ENCODE assay signal across 9 mouse cellular contexts in genomic region chr8:84039050-84039449, GRCm38 (mm10). TPM values are rescaled to one million over a fixed set of nuclear protein-coding genes. Genes with fewer than 3 reads are reported as not detected.
A peak's percentile ranks its signal among the peaks of the same experiment; 100 is the strongest.
DNase-seq lines count a peak whose midpoint lies in the region; ATAC-seq and TF ChIP-seq lines count a peak whose summit lies in the region.
"Had no signal": no experiment of that assay in that cellular context is flagged by ENCODE, and none has a peak within 500 bp of the region (broad histone marks: within the 10 kb centered on the region; RNA-seq: fewer than 3 reads in every experiment).

No protein-coding gene starts in this region.

- no peak overlapping the region for H3K4me2 ChIP-seq in liver, embryonic 12.5 days
- H3K4me2 ChIP-seq in forebrain, postnatal 0 days (ENCODE audit: low read depth) = no peak overlapping the region
- no peak overlapping the region for H3K4me2 ChIP-seq in liver, embryonic 14.5 days (ENCODE audit: low read depth)
- H3K4me2 ChIP-seq: embryonic facial prominence, embryonic 15.5 days had no signal

- DNase-seq in liver = peak; percentile 66
- DNase-seq in cerebellum, adult 11 months = peak; percentile 61
- peak; percentile 90 for DNase-seq in forebrain, postnatal 0 days
- peak; percentile 82 for DNase-seq in kidney, adult 9 months
- peak; percentile 33 to 54 (median 41) for DNase-seq in liver, embryonic 14.5 days (ENCODE audit: low read depth in 3 of 3, low spot score in 3 of 3)
- DNase-seq in thymus, adult 2 months = peak; percentile 81

- WGBS in liver, embryonic 12.5 days (ENCODE audit: insufficient replicate concordance) = 7% methylated on average over 5 of the region's 5 CpGs
- WGBS in forebrain, postnatal 0 days = 5% methylated on average over 5 of the region's 5 CpGs
- 2% methylated on average over 5 of the region's 5 CpGs for WGBS in liver, embryonic 14.5 days (ENCODE audit: insufficient replicate concordance)
- 4% methylated on average over 5 of the region's 5 CpGs for WGBS in olfactory bulb, adult 2 months
- 27% methylated on average over 5 of the region's 5 CpGs for WGBS in thymus, adult 2 months

- H3K4me3 ChIP-seq in liver, embryonic 12.5 days = no peak overlapping the region
- no peak overlapping the region for H3K4me3 ChIP-seq in forebrain, postnatal 0 days (ENCODE audit: low read depth, low read length)
- H3K4me3 ChIP-seq in liver, embryonic 14.5 days (ENCODE audit: insufficient read depth in 1 of 2, low read depth in 2 of 2, low read length in 2 of 2) = no peak overlapping the region
- H3K4me3 ChIP-seq in olfactory bulb, adult 2 months (ENCODE audit: insufficient read depth, low read depth, low read length) = no peak overlapping the region
- no peak overlapping the region for H3K4me3 ChIP-seq in thymus, adult 2 months (ENCODE audit: control insufficient read depth, insufficient read depth, low read length)
- H3K4me3 ChIP-seq: embryonic facial prominence, embryonic 15.5 days had no signal

- ATAC-seq in liver, embryonic 12.5 days = no peak
- ATAC-seq in forebrain, postnatal 0 days = peak; percentile 50; the same call in 1 of the 2 replicates
- no peak for ATAC-seq in liver, embryonic 14.5 days (ENCODE audit: insufficient read depth)

- TF ChIP-seq EP300 in liver, embryonic 14.5 days (IDR thresholded peaks at IDR 0.05; ENCODE audit: low read depth) = no peak

- H3K9ac ChIP-seq in liver, embryonic 12.5 days = no peak overlapping the region
- no peak overlapping the region for H3K9ac ChIP-seq in forebrain, postnatal 0 days
- H3K9ac ChIP-seq in liver, embryonic 14.5 days (replicated peaks) = no peak overlapping the region
- H3K9ac ChIP-seq: embryonic facial prominence, embryonic 15.5 days had no signal

- no peak overlapping the region for H3K27ac ChIP-seq in liver, embryonic 12.5 days
- no peak overlapping the region for H3K27ac ChIP-seq in forebrain, postnatal 0 days (ENCODE audit: low read depth, low read length)
- no peak overlapping the region for H3K27ac ChIP-seq in liver, embryonic 14.5 days
- no peak overlapping the region for H3K27ac ChIP-seq in olfactory bulb, adult 2 months (ENCODE audit: insufficient read depth, low read depth, low read length)
- H3K27ac ChIP-seq in thymus, adult 2 months (ENCODE audit: control insufficient read depth, insufficient read depth, low read length) = no peak overlapping the region
- H3K27ac ChIP-seq: embryonic facial prominence, embryonic 15.5 days had no signal

- H3K4me1 ChIP-seq in liver, embryonic 12.5 days = peaks cover 9% of the 10 kb centered on the region
- peaks cover 6% of the 10 kb centered on the region; the same call in 1 of the 2 replicates for H3K4me1 ChIP-seq in forebrain, postnatal 0 days (ENCODE audit: insufficient read depth)
- no peaks in the 10 kb centered on the region for H3K4me1 ChIP-seq in liver, embryonic 14.5 days (replicated peaks; ENCODE audit: control insufficient read depth in 2 of 2, insufficient read depth in 2 of 2, low read length in 1 of 2)
- H3K4me1 ChIP-seq in olfactory bulb, adult 2 months (ENCODE audit: control insufficient read depth, insufficient read depth, low read length) = peaks cover 15% of the 10 kb centered on the region
- peaks cover 25% of the 10 kb centered on the region for H3K4me1 ChIP-seq in thymus, adult 2 months (replicated peaks; ENCODE audit: control insufficient read depth, insufficient read depth, low read length)

- TF ChIP-seq CTCF in forebrain, postnatal 0 days (IDR thresholded peaks at IDR 0.05; ENCODE audit: low read depth) = peak; percentile 88
- peak; percentile 88 for TF ChIP-seq CTCF in liver, embryonic 14.5 days (IDR thresholded peaks at IDR 0.05; ENCODE audit: low read depth)
- peak; percentile 73 for TF ChIP-seq CTCF in olfactory bulb, adult 2 months (IDR thresholded peaks at IDR 0.05; ENCODE audit: insufficient read depth, low read depth, low read length)
- peak; percentile 67; the same call in 1 of the 2 replicates for TF ChIP-seq CTCF in thymus, adult 2 months (IDR thresholded peaks at IDR 0.05; ENCODE audit: borderline replicate concordance, control insufficient read depth, extremely low read depth, insufficient read depth, low read length, poor library complexity)

- H3K9me3 ChIP-seq in liver, embryonic 12.5 days (replicated peaks) = no peaks in the 10 kb centered on the region
- no peaks in the 10 kb centered on the region for H3K9me3 ChIP-seq in forebrain, postnatal 0 days (ENCODE audit: low read length)
- H3K9me3 ChIP-seq in liver, embryonic 14.5 days (ENCODE audit: control insufficient read depth, low read length) = no peaks in the 10 kb centered on the region
- H3K9me3 ChIP-seq: embryonic facial prominence, embryonic 15.5 days had no signal

- peaks cover 72% of the 10 kb centered on the region for H3K27me3 ChIP-seq in liver, embryonic 12.5 days (replicated peaks)
- peaks cover 20% of the 10 kb centered on the region for H3K27me3 ChIP-seq in forebrain, postnatal 0 days (ENCODE audit: insufficient read depth, low read length)
- peaks cover 22% of the 10 kb centered on the region for H3K27me3 ChIP-seq in liver, embryonic 14.5 days (ENCODE audit: control insufficient read depth, insufficient read depth, low read length)
- no peaks in the 10 kb centered on the region for H3K27me3 ChIP-seq in thymus, adult 2 months (ENCODE audit: control insufficient read depth, insufficient read depth, low read length)

- H3K36me3 ChIP-seq in liver, embryonic 12.5 days = no peaks in the 10 kb centered on the region
- H3K36me3 ChIP-seq in forebrain, postnatal 0 days (ENCODE audit: insufficient read depth) = no peaks in the 10 kb centered on the region
- no peaks in the 10 kb centered on the region for H3K36me3 ChIP-seq in liver, embryonic 14.5 days (replicated peaks; ENCODE audit: control insufficient read depth, insufficient read depth, low read depth)
- H3K36me3 ChIP-seq in thymus, adult 2 months (ENCODE audit: control insufficient read depth, insufficient read depth, low read length) = peaks cover 24% of the 10 kb centered on the region
- H3K36me3 ChIP-seq: embryonic facial prominence, embryonic 15.5 days had no signal

- TF ChIP-seq POLR2A in olfactory bulb, adult 2 months (IDR thresholded peaks at IDR 0.05; ENCODE audit: insufficient read depth, low read depth, low read length) = no peak
- 0 out of 2 replicates have a peak, but pooled peaks have one; percentile 29 for TF ChIP-seq POLR2A in thymus, adult 2 months (IDR thresholded peaks at IDR 0.05; ENCODE audit: control insufficient read depth, extremely low read depth, insufficient read depth, low read length, poor library complexity)

RNA-seq across cellular contexts. Expression of gene Il27ra, which starts 3.3 kb away (rescaled TPM):
- polyA plus RNA-seq in liver, embryonic 12.5 days (2016; fragmentation: Nextera tagmentation; extraction: Ambion mirVana) = 1.5 and 1.6 TPM in 2 replicates
- 0.31 and 0.86 TPM in 2 replicates for total RNA-seq in forebrain, postnatal 0 days (2014; rRNA removed)
- polyA plus RNA-seq in forebrain, postnatal 0 days (2015; fragmentation: Nextera tagmentation; extraction: Ambion mirVana) = 0.29 and 0.45 TPM in 2 replicates
- polyA plus RNA-seq in liver, embryonic 14.5 days (2012; rRNA removed) = 0.56 and 0.70 TPM in 2 replicates
- polyA plus RNA-seq in liver, embryonic 14.5 days (2014; fragmentation: Nextera tagmentation; extraction: Ambion mirVana) = 0.32 and 0.45 TPM in 2 replicates
- not detected in 2 replicates for polyA plus RNA-seq in olfactory bulb, adult 2 months (2012; ENCODE audit: insufficient read depth, insufficient read length, low replicate concordance, missing spikeins)
- 82.6 and 84.0 TPM in 2 replicates for polyA plus RNA-seq in thymus, adult 2 months (2012; rRNA removed)

RNA-seq across cellular contexts. Expression of gene Rln3, which starts 5.8 kb away (rescaled TPM):
- polyA plus RNA-seq in liver, embryonic 12.5 days (2016; fragmentation: Nextera tagmentation; extraction: Ambion mirVana) = not detected in 2 replicates
- total RNA-seq in forebrain, postnatal 0 days (2014; rRNA removed) = 0.33 TPM in 1 of 2 replicates, not detected in the other
- polyA plus RNA-seq in forebrain, postnatal 0 days (2015; fragmentation: Nextera tagmentation; extraction: Ambion mirVana) = not detected in 2 replicates
- polyA plus RNA-seq in liver, embryonic 14.5 days (2012; rRNA removed) = not detected in 2 replicates
- polyA plus RNA-seq in liver, embryonic 14.5 days (2014; fragmentation: Nextera tagmentation; extraction: Ambion mirVana) = not detected in 2 replicates
- not detected in 2 replicates for polyA plus RNA-seq in olfactory bulb, adult 2 months (2012; ENCODE audit: insufficient read depth, insufficient read length, low replicate concordance, missing spikeins)
- polyA plus RNA-seq in thymus, adult 2 months (2012; rRNA removed) = 7.1 and 9.1 TPM in 2 replicates
- polyA plus RNA-seq: embryonic facial prominence, embryonic 15.5 days had no signal

RNA-seq across cellular contexts. Expression of gene Palm3, which starts 17.8 kb away (rescaled TPM):
- 0.36 and 0.66 TPM in 2 replicates for polyA plus RNA-seq in liver, embryonic 12.5 days (2016; fragmentation: Nextera tagmentation; extraction: Ambion mirVana)
- total RNA-seq in forebrain, postnatal 0 days (2014; rRNA removed) = 2.7 and 5.4 TPM in 2 replicates
- polyA plus RNA-seq in forebrain, postnatal 0 days (2015; fragmentation: Nextera tagmentation; extraction: Ambion mirVana) = 2.8 and 4.3 TPM in 2 replicates
- 0.11 and 0.19 TPM in 2 replicates for polyA plus RNA-seq in liver, embryonic 14.5 days (2012; rRNA removed)
- 0.09 TPM in 1 of 2 replicates, not detected in the other for polyA plus RNA-seq in liver, embryonic 14.5 days (2014; fragmentation: Nextera tagmentation; extraction: Ambion mirVana)
- not detected in 2 replicates for polyA plus RNA-seq in olfactory bulb, adult 2 months (2012; ENCODE audit: insufficient read depth, insufficient read length, low replicate concordance, missing spikeins)
- polyA plus RNA-seq in thymus, adult 2 months (2012; rRNA removed) = 0.32 and 0.43 TPM in 2 replicates

RNA-seq across cellular contexts. Expression of gene Gm10643, which starts 25.9 kb away (rescaled TPM):
- 0.27 and 0.30 TPM in 2 replicates for polyA plus RNA-seq in liver, embryonic 12.5 days (2016; fragmentation: Nextera tagmentation; extraction: Ambion mirVana)
- total RNA-seq in forebrain, postnatal 0 days (2014; rRNA removed) = 3.3 and 4.7 TPM in 2 replicates
- polyA plus RNA-seq in forebrain, postnatal 0 days (2015; fragmentation: Nextera tagmentation; extraction: Ambion mirVana) = 1.3 and 1.6 TPM in 2 replicates
- polyA plus RNA-seq in liver, embryonic 14.5 days (2012; rRNA removed) = 0.08 and 0.22 TPM in 2 replicates
- polyA plus RNA-seq in liver, embryonic 14.5 days (2014; fragmentation: Nextera tagmentation; extraction: Ambion mirVana) = 0.16 TPM in 1 of 2 replicates, not detected in the other
- not detected in 2 replicates for polyA plus RNA-seq in olfactory bulb, adult 2 months (2012; ENCODE audit: insufficient read depth, insufficient read length, low replicate concordance, missing spikeins)
- 0.36 and 0.45 TPM in 2 replicates for polyA plus RNA-seq in thymus, adult 2 months (2012; rRNA removed)

RNA-seq across cellular contexts. Expression of gene 2210011C24Rik, which starts 27.1 kb away (rescaled TPM):
- polyA plus RNA-seq in liver, embryonic 12.5 days (2016; fragmentation: Nextera tagmentation; extraction: Ambion mirVana) = not detected in 2 replicates
- total RNA-seq in forebrain, postnatal 0 days (2014; rRNA removed) = not detected in 2 replicates
- polyA plus RNA-seq in forebrain, postnatal 0 days (2015; fragmentation: Nextera tagmentation; extraction: Ambion mirVana) = 0.38 and 1.2 TPM in 2 replicates
- not detected in 2 replicates for polyA plus RNA-seq in liver, embryonic 14.5 days (2012; rRNA removed)
- polyA plus RNA-seq in liver, embryonic 14.5 days (2014; fragmentation: Nextera tagmentation; extraction: Ambion mirVana) = not detected in 2 replicates
- not detected in 2 replicates for polyA plus RNA-seq in olfactory bulb, adult 2 months (2012; ENCODE audit: insufficient read depth, insufficient read length, low replicate concordance, missing spikeins)
- 0.32 and 0.43 TPM in 2 replicates for polyA plus RNA-seq in thymus, adult 2 months (2012; rRNA removed)

Comparison
In these comparisons a context has a peak if more than half of its experiments do, and no peak if none do; other contexts are left out.
1. RNA of gene Il27ra, which starts 3.3 kb away (polyA plus RNA-seq): 82.6 to 84.0 TPM in thymus, adult 2 months; 1.5 to 1.6 TPM in liver, embryonic 12.5 days, 0.32 to 0.70 TPM in liver, embryonic 14.5 days, 0.29 to 0.45 TPM in forebrain, postnatal 0 days and not detected in olfactory bulb, adult 2 months; every median in the first group is over 10 times any median in the second.
2. Peak in every context shown above with its lines, with median percentiles within 50 percentile points of each other: DNase-seq and CTCF ChIP-seq.